Mouse (Mus musculus) macrophage (primary cell): ENCODE measurements around the gene Nr2f1. TPM values are rescaled to one million over a fixed set of nuclear protein-coding genes. Genes with fewer than 3 reads are reported as not detected.

Experiments
- polyA plus RNA-seq: library from polyadenylated mRNA; stranded (reverse); fragments of 250-400 nt; gene quantifications from 3 replicates; pipeline ENCODE4 v1.2.4, GENCODE M21; 2018; ENCODE audit warnings: inconsistent platforms

The Nr2f1 gene
- polyA plus RNA-seq, 1 experiment from 2014 or later: not detected

Other genes with a start within 250 kb of the Nr2f1 start
- gene Pou5f2, start 174.9 kb downstream of the Nr2f1 start, polyA plus RNA-seq: not detected in 3 replicates